14 mouse cellular contexts compared by ENCODE assay signal in the genomic region with DNA sequence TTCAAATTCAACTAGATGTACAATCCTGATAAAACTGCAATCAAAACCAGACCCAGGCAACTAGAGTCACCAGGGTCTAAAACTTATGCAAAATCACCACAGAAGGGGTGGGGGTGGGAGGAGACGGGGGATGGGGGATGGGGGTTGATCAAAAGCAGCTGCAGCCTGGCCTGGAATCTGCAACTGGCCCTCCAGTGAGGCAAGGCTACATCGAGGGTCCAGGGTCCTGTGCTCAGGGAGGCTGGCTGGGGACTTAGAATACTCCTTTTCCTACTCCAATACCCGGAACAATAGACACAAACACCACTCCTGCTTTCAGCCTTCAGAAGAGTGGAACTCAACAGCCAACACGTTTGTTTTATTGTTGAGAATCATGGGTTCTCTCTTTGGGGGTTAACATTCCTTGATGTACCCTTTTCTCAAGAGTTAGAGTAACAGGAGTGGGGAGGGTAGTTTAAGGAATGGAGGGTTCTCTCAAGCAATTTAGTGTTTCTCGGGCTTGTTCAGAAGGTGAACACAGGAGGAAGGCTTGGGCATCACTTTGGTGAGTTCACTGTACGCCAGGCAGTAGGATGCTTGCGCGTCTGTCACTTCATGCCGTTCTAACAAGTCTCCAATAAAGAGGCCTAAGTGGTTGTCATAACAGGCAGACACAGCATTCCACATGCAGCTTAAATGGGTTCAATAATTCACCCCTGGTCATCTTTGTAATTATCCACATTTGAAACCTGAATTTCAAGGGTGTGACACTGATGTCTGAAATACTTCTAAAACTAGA. TPM values are rescaled to one million over a fixed set of nuclear protein-coding genes. Genes with fewer than 3 reads are reported as not detected.
DNase-seq lines count a peak whose midpoint lies in the region; ATAC-seq and TF ChIP-seq lines count a peak whose summit lies in the region.
"Had no signal": no experiment of that assay in that cellular context is flagged by ENCODE, and none has a peak within 500 bp of the region (broad histone marks: within the 10 kb centered on the region; RNA-seq: fewer than 3 reads in every experiment).

No protein-coding gene starts in this region.

- H3K9ac ChIP-seq in forebrain, embryonic 13.5 days = no peak overlapping the region
- no peak overlapping the region for H3K9ac ChIP-seq in limb, embryonic 14.5 days (ENCODE audit: low read depth, low read length, severe bottlenecking)
- H3K9ac ChIP-seq: lung, embryonic 14.5 days had no signal

- H3K9me3 ChIP-seq in forebrain, embryonic 13.5 days (replicated peaks) = peaks cover 5% of the 10 kb centered on the region; the same call in 1 of the 2 replicates
- no peaks in the 10 kb centered on the region; the same call in 1 of the 2 replicates for H3K9me3 ChIP-seq in limb, embryonic 14.5 days (ENCODE audit: control insufficient read depth, low read length)

- peaks cover 7% of the 10 kb centered on the region for H3K36me3 ChIP-seq in forebrain, embryonic 13.5 days (ENCODE audit: poor library complexity, severe bottlenecking)
- H3K36me3 ChIP-seq in limb, embryonic 14.5 days (ENCODE audit: control insufficient read depth, insufficient read depth, low read length) = no peaks in the 10 kb centered on the region
- H3K36me3 ChIP-seq: G1E had no signal

- peaks cover 32% of the 10 kb centered on the region for H3K4me1 ChIP-seq in forebrain, embryonic 13.5 days
- H3K4me1 ChIP-seq in limb, embryonic 14.5 days (ENCODE audit: control insufficient read depth, insufficient read depth, low read length) = peaks cover 37% of the 10 kb centered on the region

- no peak overlapping the region for H3K4me2 ChIP-seq in forebrain, embryonic 13.5 days
- H3K4me2 ChIP-seq in limb, embryonic 14.5 days (replicated peaks; ENCODE audit: low read depth, low read length, severe bottlenecking) = no peak overlapping the region
- H3K4me2 ChIP-seq: lung, embryonic 14.5 days had no signal

- no peak for TF ChIP-seq POLR2A in limb, embryonic 14.5 days (IDR thresholded peaks at IDR 0.05; ENCODE audit: borderline replicate concordance, extremely low read depth, insufficient read depth, insufficient read length)

- peak; percentile 71 for DNase-seq in heart, adult 11 months
- DNase-seq in heart, postnatal 4 days = no peak
- DNase-seq in embryo, embryonic 10.5 days (ENCODE audit: low spot score) = peak; percentile 79
- peak; percentile 31 for DNase-seq in limb, embryonic 14.5 days (ENCODE audit: low spot score)
- DNase-seq in kidney, postnatal 14 days = no peak
- no peak for DNase-seq in B cell, adult 2 months
- no peak for DNase-seq in thymus, postnatal 0 days (ENCODE audit: low spot score)
- DNase-seq: cerebellum, adult 2 months; kidney, adult 11 months; lung, embryonic 14.5 days; thymus, adult 2 months had no signal

- H3K27ac ChIP-seq in forebrain, embryonic 13.5 days = peak overlapping the region; percentile 25; the same call in 1 of the 2 replicates
- peak overlapping the region; percentile 69 for H3K27ac ChIP-seq in limb, embryonic 14.5 days (replicated peaks; ENCODE audit: low read depth, low read length)
- H3K27ac ChIP-seq: layer of hippocampus, adult 2 months had no signal

- 22% methylated on average over 9 of the region's 9 CpGs for WGBS in forebrain, embryonic 13.5 days
- 12% methylated on average over 9 of the region's 9 CpGs for WGBS in limb, embryonic 14.5 days

- H3K4me3 ChIP-seq in forebrain, embryonic 13.5 days = no peak overlapping the region
- H3K4me3 ChIP-seq in limb, embryonic 14.5 days (replicated peaks; ENCODE audit: low read length) = no peak overlapping the region
- H3K4me3 ChIP-seq: layer of hippocampus, adult 2 months had no signal

- no peaks in the 10 kb centered on the region for H3K27me3 ChIP-seq in forebrain, embryonic 13.5 days
- no peaks in the 10 kb centered on the region for H3K27me3 ChIP-seq in limb, embryonic 14.5 days (ENCODE audit: control insufficient read depth, insufficient read depth, low read length)

- ATAC-seq in forebrain, embryonic 13.5 days = 0 out of 2 replicates have a peak, but pooled peaks have one; percentile 30
- no peak; the same call in 1 of the 2 replicates for ATAC-seq in limb, embryonic 14.5 days (ENCODE audit: low FRiP score, low read depth)

RNA-seq across cellular contexts. Expression of a gene that starts 43.7 kb away (rescaled TPM):
- 10 to 100 TPM; 24.3 to 28.1 TPM for total RNA-seq in heart, postnatal 4 days (2021)
- 101 and 105 TPM in 2 replicates for polyA plus RNA-seq in forebrain, embryonic 13.5 days (2015; fragmentation: Nextera tagmentation; extraction: Ambion mirVana)
- 47.6 and 57.0 TPM in 2 replicates for polyA plus RNA-seq in limb, embryonic 14.5 days (2012; rRNA removed)
- 54.3 and 60.3 TPM in 2 replicates for polyA plus RNA-seq in limb, embryonic 14.5 days (2014; fragmentation: Nextera tagmentation; extraction: Ambion mirVana)
- polyA plus RNA-seq in thymus, postnatal 0 days (2015; fragmentation: Nextera tagmentation; extraction: Ambion mirVana) = 19.6 and 23.7 TPM in 2 replicates

Comparison
In these comparisons a context has a peak if more than half of its experiments do, and no peak if none do; other contexts are left out.
1. DNase-seq: peak in heart, adult 11 months (single experiment), embryo, embryonic 10.5 days (single experiment) and limb, embryonic 14.5 days (single experiment); none in heart, postnatal 4 days (single experiment), kidney, postnatal 14 days (single experiment), B cell, adult 2 months (0 of 2) and thymus, postnatal 0 days (single experiment).